Mouse (Mus musculus): ENCODE results near the gene Taar3.

DNA sequence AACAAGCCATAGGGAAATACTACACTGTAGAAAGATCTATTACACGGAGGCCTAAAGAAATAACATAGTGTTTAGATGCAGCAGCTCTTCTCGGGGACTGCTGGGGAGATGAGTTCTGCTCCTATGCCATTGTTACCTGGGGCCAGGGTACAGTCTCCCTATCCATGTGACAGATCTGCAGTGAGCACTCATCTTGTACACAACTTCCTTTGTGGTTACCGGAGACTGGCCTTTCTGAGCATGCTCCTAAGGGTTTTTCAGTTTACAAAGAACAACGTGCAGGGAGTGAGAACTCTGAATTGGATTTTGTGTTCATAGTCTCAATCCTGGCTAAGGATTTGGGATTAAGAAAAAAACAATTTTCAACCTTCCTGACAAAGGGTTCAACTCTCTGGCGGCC is 37.1 kb downstream of the Taar3 start:
- no peak for TF ChIP-seq POLR2A (IDR thresholded peaks at IDR 0.05; ENCODE audit: extremely low read depth, insufficient read depth, low read length)
- TF ChIP-seq CTCF (IDR thresholded peaks at IDR 0.05; ENCODE audit: extremely low read depth, insufficient read depth, low read length), result no peak
